Mouse (Mus musculus) erythroid progenitor cell, adult 5-6 weeks (primary cell): ENCODE results near the gene Ibsp. TPM values are rescaled to one million over a fixed set of nuclear protein-coding genes. Genes with fewer than 3 reads are reported as not detected.

ENCODE experiments used
- ATAC-seq: replicated peaks from 2 replicates; pipeline ENCODE4 v1.8.0; 2016; ENCODE audit warnings: moderate number of reproducible peaks, mild to moderate bottlenecking, moderate TSS enrichment, inconsistent platforms; ENCODE audit not compliant: poor library complexity, low FRiP score, severe bottlenecking
- total RNA-seq, 2 experiments: library from RNA; stranded (forward) in 1 of 2; stranded (reverse) in 1 of 2; fragments of 150-400 nt in 1 of 2; fragments of 186-747, 209-891 nt in 1 of 2; gene quantifications; 2 replicates each; pipeline versions ENCODE4 v1.2.3 to v1.2.4; 2015 to 2017; ENCODE audit warnings: low replicate concordance in 2 of 2

Ibsp gene
- 2.9 and 10.8 TPM in 2 replicates for total RNA-seq (2015; ENCODE audit: low replicate concordance)
- 2.4 and 12.1 TPM in 2 replicates for total RNA-seq (2017; ENCODE audit: low replicate concordance)

DNA sequence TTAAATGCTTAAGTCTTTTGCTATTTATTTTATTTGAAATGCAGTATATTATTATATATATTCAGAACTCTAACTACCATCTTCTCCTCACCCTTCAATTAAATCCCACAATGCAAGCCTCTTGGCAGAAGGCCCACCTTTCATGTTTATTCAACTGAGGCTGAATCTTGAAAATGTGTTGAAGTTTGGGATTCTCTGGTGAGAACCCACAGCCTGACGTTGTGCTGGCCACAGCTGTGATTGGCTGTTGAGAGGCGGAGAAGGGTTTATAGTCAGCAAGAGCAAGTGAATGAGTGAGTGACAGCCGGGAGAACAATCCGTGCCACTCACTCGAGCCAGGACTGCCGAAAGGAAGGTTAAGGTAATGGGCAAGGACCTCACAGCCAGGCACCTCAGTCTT, at the start of gene Ibsp:
TSS of gene Ibsp (plus strand) at position 178 of the 400 bp plus-strand sequence.
- ATAC-seq: no peak

DNA sequence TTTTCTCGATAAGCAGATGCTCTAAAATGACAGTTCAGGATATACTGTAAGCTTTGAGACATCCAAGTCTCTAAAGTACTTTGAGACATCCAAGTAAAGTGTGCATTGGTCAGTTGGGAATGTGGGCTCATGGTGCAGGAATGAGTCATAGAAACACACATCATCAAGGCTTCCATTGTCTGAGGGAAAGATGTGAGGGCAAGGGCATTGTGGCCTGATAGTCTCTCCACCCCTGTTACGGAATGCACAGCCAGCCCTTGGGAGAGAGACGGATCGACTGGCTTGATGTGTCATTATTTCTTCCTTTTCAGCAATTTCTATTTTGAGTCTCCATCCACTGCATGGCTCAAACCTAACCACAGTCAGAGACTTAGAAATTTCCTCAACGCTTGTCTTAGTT, 47.2 kb upstream of the Ibsp start:
- no peak for ATAC-seq

GRCm38 (mm10) chr5:104256585-104256984, 42.4 kb upstream of the Ibsp start:
- ATAC-seq: no peak

- ATAC-seq: no peak
Measured at GRCm38 (mm10) chr5:104261908-104262461, 37.0 kb upstream of the Ibsp start.

DNA sequence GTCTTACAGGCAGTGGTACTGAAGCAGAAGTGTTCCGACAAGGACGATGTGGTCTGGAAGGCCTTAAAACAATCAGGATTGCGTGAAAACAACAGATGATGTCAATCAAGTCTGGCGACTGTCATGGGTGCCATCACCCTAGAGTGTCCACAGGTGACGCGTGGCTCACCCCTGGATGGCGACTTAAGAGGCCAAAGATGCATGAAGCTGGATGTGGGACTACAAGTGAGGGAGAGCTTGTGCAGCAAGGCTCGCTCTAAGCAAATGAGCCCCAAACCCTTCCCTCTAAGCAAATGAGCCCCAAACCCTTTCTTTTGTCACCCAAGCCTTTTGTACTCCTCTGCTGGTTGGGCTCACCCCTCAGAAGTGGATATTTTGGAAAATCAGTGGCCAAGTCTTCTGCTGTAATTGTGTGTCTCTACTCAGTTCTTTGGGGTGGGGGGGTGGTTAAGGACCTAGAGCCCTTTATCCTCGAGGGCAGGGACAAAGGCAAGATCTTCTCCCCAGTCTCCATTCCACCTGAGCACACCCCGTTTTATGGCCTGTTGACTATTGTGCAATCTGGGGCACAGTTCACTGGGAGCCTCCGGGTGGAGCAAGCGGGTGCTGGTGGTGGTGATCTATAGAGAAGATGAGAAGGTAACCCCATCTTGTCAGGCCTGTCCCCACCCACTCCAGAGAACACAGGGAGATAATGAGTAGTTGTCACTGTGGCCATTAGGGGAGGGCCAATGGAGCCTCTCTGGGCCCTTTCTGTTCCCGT, 35.8 kb upstream of the Ibsp start:
- ATAC-seq: no peak

DNA sequence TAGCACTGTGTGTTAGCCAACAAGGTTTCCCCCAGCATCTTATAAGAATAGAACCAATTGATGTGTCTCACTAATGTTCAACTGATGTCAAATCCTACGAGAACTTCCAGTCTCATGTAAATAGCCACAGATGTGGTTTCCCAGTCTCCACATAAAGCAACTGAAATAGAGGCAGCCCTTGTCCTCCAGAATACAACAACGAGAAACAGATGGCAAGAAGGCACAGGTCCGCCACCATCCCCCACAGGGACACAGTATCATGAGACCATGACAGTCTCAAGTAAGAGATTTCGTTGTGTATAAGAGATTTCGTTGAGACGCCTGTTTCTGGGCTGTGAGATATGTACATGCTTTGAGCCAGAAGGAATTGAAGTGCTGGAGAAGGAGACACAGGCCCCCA, 4.8 kb upstream of the Ibsp start:
- ATAC-seq: no peak

DNA sequence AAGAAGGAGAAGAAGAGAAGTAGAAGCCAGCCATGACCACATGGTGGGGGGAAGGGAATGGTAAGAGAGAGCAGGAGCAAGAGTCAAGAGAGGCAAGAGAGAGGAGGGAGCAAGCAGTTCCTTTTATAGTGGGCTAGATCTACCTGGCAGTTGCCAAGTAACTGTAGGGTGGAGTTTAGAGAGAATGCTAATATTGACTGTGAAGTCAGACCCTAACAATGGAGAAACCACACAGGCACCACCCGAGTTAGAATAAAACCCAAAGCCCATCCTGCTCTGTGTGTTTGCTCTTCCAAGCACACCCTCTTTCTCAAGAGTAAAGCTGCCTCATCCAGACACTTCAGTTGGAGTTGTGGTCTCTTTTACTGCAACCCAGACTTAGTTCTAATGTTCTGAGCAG, 15.1 kb downstream of the Ibsp start:
- no peak for ATAC-seq

GRCm38 (mm10) chr5:104325029-104325428, 26.1 kb downstream of the Ibsp start, which contains the start of gene Mepe:
Mepe (plus strand) TSS chr5:104325329.
- ATAC-seq: no peak

- no peak for ATAC-seq
Measured at GRCm38 (mm10) chr5:104326884-104327283, 27.9 kb downstream of the Ibsp start.

GRCm38 (mm10) chr5:104327389-104327788, 28.4 kb downstream of the Ibsp start:
- ATAC-seq: no peak

DNA sequence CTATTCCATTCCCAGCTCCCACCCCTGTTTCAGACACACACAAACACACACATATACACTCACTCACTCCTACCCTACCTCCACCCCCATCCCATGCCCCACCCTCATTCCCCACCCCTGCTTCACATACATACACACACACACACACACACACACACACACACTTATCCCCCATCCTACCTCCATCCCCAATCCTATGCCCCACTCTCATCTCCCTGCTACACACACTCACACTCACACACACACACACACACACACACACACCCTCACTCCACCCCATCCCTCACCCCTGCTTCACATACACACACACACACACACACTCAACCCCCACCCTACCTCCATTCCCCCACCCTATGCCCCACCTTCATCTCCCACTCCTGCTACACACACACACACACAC, 28.9 kb downstream of the Ibsp start:
- ATAC-seq: no peak

DNA sequence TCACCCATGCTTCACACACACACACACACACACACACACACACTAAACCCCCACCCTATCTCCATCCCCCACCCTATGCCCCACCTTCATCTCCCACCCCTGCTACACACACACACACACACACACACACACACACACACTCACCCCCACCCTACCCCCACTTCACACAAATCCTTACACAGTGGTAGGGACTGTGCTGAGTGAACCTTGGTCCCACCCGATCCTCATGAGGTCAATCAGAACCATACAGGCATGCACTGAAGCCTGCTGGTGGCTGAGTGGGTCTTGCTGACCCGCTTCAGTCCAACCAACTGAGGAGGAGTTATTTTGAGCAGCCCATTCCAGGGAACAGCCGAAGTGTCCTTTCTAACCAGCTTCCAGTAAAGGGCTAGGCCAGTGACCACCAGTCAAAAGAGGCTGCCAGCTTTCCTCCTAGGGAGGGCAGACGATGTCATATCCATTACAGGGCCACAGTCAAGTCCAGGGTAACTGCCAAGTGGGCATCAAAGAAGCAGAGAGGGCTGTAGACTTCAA, 29.4 kb downstream of the Ibsp start:
- no peak for ATAC-seq

DNA sequence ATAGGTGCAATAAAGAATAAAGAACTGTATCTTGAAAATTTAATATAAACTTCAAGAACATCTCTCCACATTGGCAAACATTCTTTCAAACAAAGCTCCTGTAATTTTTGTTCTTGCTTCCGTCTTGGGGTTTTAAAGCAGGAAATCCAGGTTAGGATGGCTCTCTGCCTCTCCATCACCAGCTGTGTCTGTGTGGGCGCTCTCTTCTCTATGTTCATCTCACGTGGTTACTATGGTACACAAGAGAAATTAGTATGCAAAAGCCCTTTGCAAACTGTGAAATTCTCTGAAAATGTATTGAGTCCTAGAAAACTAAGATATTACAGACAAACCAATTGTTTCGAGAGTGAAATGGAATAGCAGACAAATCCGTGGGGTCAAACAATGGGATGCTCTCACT, 30.4 kb downstream of the Ibsp start:
- ATAC-seq: no peak

GRCm38 (mm10) chr5:104330088-104330487, 31.1 kb downstream of the Ibsp start:
- ATAC-seq: no peak

GRCm38 (mm10) chr5:104332296-104332695, 33.3 kb downstream of the Ibsp start:
- ATAC-seq: no peak

- ATAC-seq: no peak
Measured at GRCm38 (mm10) chr5:104333231-104333640, 34.3 kb downstream of the Ibsp start.

DNA sequence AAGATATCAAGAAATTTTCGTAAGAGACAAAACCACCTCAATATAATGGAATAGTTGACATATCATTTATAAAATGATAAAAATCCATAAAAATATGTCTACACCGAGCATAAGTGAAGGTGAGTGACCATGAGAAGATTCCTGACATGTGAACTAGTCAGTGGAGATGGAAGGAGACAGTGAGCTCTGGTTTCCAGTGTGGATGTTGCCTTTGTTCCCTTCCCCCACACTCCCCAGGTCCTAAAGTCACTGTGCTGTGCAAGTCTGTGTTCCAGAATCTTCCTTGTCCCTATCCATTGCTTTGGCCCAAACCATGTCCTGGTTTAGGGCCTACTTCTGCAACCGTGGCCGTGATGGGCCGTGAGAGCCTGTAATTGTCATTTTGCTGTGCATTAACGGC, 34.7 kb downstream of the Ibsp start:
- ATAC-seq: no peak

GRCm38 (mm10) chr5:104334516-104334915, 35.5 kb downstream of the Ibsp start:
- no peak for ATAC-seq

GRCm38 (mm10) chr5:104335962-104336361, 37.0 kb downstream of the Ibsp start:
- no peak for ATAC-seq

DNA sequence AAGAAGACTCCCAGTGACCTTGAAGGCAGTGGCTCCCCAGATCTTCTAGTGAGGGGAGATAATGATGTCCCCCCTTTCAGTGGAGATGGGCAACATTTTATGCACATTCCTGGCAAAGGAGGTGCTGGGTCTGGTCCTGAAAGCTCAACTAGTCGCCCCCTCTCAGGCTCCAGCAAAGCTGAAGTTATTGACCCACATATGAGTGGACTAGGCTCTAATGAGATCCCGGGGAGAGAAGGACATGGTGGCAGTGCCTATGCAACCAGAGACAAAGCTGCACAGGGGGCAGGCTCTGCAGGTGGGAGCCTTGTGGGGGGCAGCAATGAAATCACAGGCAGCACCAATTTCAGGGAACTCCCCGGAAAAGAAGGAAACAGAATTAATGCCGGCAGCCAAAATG, 38.5 kb downstream of the Ibsp start:
- no peak for ATAC-seq

GRCm38 (mm10) chr5:104339009-104339408, 40.0 kb downstream of the Ibsp start:
- ATAC-seq: no peak
